Mouse (Mus musculus) heart, embryonic 10.5 days (tissue): Measurements from ENCODE around the gene Sema7a. TPM values are rescaled to one million over a fixed set of nuclear protein-coding genes. Genes with fewer than 3 reads are reported as not detected.

Experiments used
- DNase-seq: peaks from one replicate; pipeline ENCODE4 v3.0.0-alpha.2; 2017; ENCODE audit warnings: low spot score
- H3K27ac ChIP-seq: fragments of 300-500 bp; sonication (generic); 2 replicates; pipeline ENCODE4 v1.5.1; 2016; ENCODE audit warnings: mild to moderate bottlenecking
- H3K27me3 ChIP-seq: fragments of 300-500 bp; sonication (generic); 2 replicates; pipeline ENCODE4 v1.6.1; 2016; ENCODE audit warnings: mild to moderate bottlenecking; ENCODE audit not compliant: poor library complexity, insufficient read depth, severe bottlenecking
- H3K36me3 ChIP-seq: fragments of 300-500 bp; sonication (generic); 2 replicates; pipeline ENCODE4 v1.6.1; 2016; ENCODE audit warnings: mild to moderate bottlenecking, moderate library complexity
- H3K4me1 ChIP-seq: fragments of 300-500 bp; sonication (generic); 2 replicates; pipeline ENCODE4 v1.6.1; 2016; ENCODE audit warnings: mild to moderate bottlenecking
- H3K4me3 ChIP-seq: fragments of 300-500 bp; sonication (generic); 2 replicates; pipeline ENCODE4 v1.5.1; 2016; ENCODE audit warnings: mild to moderate bottlenecking, moderate library complexity
- H3K9me3 ChIP-seq: fragments of 300-500 bp; sonication (generic); 2 replicates; pipeline ENCODE4 v1.6.1; 2016; ENCODE audit warnings: mild to moderate bottlenecking, moderate library complexity
- WGBS: fragments of 180-500 bp; shearing (Covaris S2); methylation state at CpG from one replicate; pipeline ENCODE4 v1.1.7; 2016; 5-methylcytosine and 5-hydroxymethylcytosine counted together
- polyA plus RNA-seq: library from polyadenylated mRNA; unstranded; fragments of >200 nt; fragmentation: Nextera tagmentation; extraction: Ambion mirVana; gene quantifications from 2 replicates; pipeline ENCODE4 v1.2.1, GENCODE M21; 2016

Sema7a gene
- polyA plus RNA-seq, 1 experiment from 2014 or later = 0.16 TPM

DNA sequence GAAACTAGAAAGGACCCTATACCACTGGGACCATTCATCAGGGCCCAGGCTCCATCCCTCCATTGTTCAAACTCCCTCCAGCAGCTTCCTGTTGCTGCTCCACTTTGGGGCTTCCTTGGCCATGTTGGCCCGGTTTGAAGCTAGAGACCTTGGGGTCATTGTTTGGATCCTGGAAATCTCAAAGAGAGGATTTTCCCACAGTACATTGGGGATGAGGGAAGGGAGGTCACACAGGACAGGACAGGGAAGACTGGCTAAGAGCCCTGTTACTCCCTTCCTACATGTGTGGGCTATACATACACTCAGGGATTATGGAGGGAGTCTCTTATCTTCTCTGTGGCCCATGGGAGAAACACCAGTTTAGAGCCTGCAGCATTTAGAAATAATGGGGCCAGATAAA is 18.7 kb downstream of the Sema7a start:
- Histone ChIP-seq H3K9me3 (no peaks in the 10 kb centered on the region), H3K4me1 (peaks cover 51% of the 10 kb centered on the region), H3K4me3 (no peak overlapping the region), H3K27ac (no peak overlapping the region), H3K27me3 (peaks cover 21% of the 10 kb centered on the region; the same call in 1 of the 2 replicates), H3K36me3 (no peaks in the 10 kb centered on the region)
- 70% methylated on average over 1 of the region's 1 CpGs for WGBS
- no peak for DNase-seq

DNA sequence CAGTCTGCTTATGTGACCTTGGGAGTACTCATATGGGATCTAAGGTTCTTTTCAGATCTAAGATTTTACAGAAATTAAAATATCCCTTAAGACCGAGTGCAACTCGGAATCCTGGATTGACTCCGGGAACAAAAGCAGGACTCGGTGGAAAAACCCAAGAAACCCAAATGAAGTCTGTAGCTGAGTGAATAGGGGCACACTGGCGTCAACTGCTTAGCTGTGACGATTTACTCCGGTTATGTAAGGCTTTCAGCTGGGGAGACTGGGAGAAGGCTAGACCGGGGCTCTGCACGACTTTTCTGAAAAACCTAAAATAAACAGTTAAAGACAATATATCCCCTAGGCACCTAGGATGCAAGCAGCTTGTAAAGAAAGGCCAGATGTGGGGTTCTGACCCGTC is 19.5 kb downstream of the Sema7a start:
- peak overlapping the region; percentile 72 for H3K27ac ChIP-seq
- WGBS = 57% methylated on average over 10 of the region's 10 CpGs

DNA sequence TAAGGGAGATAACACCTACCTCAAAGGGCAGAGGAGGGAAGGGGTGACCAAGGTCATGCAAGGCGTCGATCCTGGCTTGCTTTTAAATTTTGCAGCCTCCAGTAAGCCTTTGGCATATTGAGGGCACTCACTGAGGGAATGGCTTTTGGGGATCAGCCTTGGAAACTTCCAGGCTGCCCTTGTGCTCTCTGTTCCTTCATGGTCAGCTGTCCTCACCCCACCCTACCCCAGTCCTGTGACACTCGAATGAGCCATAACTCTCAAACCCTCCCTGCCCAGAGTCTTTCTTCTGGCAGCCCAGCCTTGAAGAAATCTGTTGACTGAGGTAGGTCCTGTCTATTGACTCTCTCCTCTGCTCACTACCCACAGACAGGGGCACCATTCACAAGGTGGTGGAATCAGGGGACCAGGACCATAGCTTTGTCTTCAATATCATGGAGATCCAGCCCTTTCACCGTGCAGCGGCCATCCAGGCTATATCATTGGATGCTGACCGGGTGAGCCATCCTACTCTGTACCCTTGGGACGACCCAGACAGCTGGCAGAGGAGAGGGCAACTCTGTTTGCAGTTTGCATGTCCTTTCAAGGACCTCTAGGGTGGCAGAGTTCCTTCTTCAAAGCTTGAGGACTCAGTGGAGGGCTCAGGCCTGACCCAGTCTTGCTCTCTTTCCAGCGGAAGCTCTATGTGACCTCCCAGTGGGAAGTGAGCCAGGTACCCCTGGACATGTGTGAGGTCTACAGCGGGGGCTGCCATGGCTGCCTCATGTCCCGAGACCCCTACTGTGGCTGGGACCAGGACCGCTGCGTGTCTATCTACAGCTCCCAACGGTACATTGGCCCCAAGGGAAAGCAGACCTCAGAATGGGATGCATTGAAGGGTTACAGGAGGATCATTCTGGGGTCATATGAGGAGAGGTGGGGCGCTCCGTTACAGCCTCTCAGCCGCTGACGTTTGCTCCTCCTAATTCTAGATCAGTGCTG is 20.3 kb downstream of the Sema7a start:
- Histone ChIP-seq H3K36me3 (no peaks in the 10 kb centered on the region), H3K4me1 (peaks cover 53% of the 10 kb centered on the region), H3K27ac (peak overlapping the region; percentile 72), H3K9me3 (no peaks in the 10 kb centered on the region), H3K4me3 (no peak overlapping the region), H3K27me3 (peaks cover 21% of the 10 kb centered on the region; the same call in 1 of the 2 replicates)
- WGBS = 79% methylated on average over 17 of the region's 17 CpGs
- no peak for DNase-seq

More for the DNA sequence above, 19.5 kb downstream of the Sema7a start:
- Histone ChIP-seq H3K27me3 (peaks cover 16% of the 10 kb centered on the region; the same call in 1 of the 2 replicates), H3K36me3 (no peaks in the 10 kb centered on the region), H3K4me3 (no peak overlapping the region), H3K4me1 (peaks cover 50% of the 10 kb centered on the region), H3K9me3 (no peaks in the 10 kb centered on the region)
- DNase-seq = no peak

DNA sequence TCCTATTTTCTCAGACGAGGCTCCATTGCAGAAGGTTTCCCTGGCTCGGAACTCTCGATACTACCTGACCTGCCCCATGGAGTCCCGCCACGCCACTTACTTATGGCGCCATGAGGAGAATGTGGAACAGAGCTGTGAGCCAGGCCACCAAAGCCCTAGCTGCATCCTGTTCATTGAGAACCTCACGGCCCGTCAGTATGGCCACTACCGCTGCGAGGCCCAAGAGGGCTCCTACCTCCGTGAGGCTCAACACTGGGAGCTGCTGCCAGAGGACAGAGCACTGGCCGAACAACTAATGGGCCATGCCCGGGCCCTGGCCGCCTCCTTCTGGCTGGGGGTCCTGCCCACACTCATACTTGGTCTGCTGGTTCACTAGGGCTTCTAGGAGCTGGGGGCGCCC is 21.3 kb downstream of the Sema7a start:
- 83% methylated on average over 15 of the region's 15 CpGs for WGBS
- peaks cover 20% of the 10 kb centered on the region; the same call in 1 of the 2 replicates for H3K27me3 ChIP-seq
- H3K4me3 ChIP-seq = no peak overlapping the region
- H3K9me3 ChIP-seq = no peaks in the 10 kb centered on the region
- peaks cover 56% of the 10 kb centered on the region for H3K4me1 ChIP-seq
- no peak overlapping the region for H3K27ac ChIP-seq
- DNase-seq = no peak
- no peaks in the 10 kb centered on the region for H3K36me3 ChIP-seq

DNA sequence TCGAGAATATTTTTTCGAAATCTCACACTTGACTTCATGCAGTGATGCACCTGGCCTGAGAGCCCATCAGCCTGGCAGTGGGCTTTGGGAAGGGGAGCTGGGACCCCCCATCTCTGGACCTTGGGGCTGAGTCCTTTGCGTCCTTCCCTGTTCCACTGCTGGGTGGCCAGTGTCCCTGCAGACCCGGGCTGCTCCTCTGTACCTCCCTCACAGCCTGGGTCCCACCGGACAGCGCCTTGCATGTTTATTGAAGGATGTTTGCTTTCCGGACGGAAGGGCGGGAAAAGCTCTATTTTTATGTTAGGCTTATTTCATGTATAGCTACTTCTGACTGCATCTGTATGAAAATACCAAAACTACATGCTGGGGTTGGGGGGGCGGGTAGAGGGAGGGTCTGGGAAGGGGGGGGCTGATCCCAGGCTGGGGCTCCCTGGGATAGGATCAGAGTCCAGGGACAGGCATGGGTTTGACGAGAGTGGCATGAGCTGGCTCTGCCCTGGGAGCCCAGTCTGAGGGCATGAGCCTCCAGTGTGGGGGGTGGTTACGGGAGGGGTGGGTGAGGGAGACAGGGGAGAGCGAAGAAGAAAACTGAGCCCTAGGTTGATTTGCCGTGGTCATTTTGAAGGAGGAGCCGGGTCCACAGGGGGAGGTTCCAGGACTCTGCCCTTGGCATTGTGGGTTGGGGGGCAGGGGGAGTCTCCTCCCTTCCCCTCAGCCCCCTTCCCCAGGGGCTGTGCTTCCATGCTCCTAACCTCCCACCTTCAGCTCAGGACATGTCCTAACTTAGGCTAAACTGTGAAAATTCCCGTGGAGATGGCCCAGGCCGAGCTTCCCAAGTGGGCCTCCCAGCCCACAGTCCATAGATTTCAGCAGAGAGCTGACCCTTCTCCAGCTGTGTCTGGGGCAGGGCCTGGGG is 22.2 kb downstream of the Sema7a start:
- no peak for DNase-seq
- 57% methylated on average over 17 of the region's 17 CpGs for WGBS
- H3K36me3 ChIP-seq = no peaks in the 10 kb centered on the region

DNA sequence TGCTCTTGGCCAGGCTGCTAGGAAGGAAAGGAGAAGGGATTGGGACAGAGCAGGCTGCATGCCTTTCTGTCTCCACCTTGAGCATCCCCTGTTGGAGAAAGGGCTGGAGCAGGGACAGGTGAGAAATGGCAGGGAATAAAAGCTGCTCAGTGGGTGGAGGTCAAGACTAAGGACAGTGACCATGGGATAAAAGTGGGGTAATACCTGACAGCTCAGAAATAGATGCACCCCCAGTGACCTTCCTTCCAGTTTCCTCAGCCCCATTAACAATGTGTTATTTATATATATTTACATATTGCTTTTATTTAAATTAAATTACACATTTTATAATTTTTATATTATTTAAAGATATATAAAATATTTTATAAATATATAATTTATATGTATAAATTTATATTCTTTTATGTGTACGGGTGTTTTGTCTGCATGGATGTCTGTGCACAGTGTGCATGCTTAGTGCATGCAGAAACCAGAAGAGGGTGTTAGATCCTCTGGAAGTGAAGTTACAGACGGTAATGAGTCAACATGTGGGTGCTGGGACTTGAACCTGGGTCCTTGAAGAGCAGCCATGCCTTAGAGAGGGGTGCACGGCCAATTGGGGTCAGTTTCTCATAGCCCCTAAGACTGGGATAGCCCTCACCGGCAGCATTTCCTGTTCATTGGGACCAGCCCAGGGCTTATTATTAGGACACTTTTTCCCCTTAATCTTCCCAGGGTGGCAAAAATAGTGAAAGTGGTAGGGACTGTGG is 23.5 kb downstream of the Sema7a start:
- H3K4me1 ChIP-seq = peaks cover 67% of the 10 kb centered on the region
- H3K27ac ChIP-seq = 0 out of 2 replicates have a peak overlapping the region, but pooled peaks have one; percentile 50
- H3K36me3 ChIP-seq = no peaks in the 10 kb centered on the region
- DNase-seq = no peak
- no peaks in the 10 kb centered on the region for H3K9me3 ChIP-seq
- H3K27me3 ChIP-seq = peaks cover 20% of the 10 kb centered on the region; the same call in 1 of the 2 replicates
- H3K4me3 ChIP-seq = no peak overlapping the region
- WGBS = 85% methylated on average over 4 of the region's 4 CpGs

More for the DNA sequence above, 22.2 kb downstream of the Sema7a start:
- Histone ChIP-seq H3K27me3 (peaks cover 20% of the 10 kb centered on the region; the same call in 1 of the 2 replicates), H3K9me3 (no peaks in the 10 kb centered on the region), H3K4me3 (no peak overlapping the region), H3K4me1 (peaks cover 58% of the 10 kb centered on the region), H3K27ac (peak overlapping the region; percentile 50; the same call in 1 of the 2 replicates)

DNA sequence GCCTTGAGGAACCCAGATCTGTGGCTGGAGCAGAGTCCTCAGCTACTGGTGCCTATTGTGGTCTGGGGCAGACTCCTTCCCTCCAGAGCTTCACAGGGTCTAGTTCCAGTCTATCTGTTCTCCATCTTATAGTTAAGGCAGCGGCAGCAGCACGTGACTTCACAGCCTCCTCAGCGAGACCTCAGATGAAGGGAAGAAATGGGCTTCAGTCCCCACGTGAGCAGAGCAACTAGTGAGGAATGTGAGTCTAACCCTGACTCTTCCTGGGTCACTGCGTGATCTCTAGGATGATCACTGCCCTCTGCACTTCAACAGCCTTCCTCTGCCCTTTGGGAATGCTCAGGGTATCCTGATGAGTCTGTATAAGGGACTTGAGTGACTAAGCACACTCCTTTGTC is 24.1 kb downstream of the Sema7a start:
- Histone ChIP-seq H3K9me3 (no peaks in the 10 kb centered on the region), H3K27me3 (peaks cover 20% of the 10 kb centered on the region; the same call in 1 of the 2 replicates), H3K4me1 (peaks cover 65% of the 10 kb centered on the region), H3K4me3 (no peak overlapping the region), H3K36me3 (no peaks in the 10 kb centered on the region), H3K27ac (no peak overlapping the region)
- no peak for DNase-seq
- WGBS = 73% methylated on average over 5 of the region's 5 CpGs

DNA sequence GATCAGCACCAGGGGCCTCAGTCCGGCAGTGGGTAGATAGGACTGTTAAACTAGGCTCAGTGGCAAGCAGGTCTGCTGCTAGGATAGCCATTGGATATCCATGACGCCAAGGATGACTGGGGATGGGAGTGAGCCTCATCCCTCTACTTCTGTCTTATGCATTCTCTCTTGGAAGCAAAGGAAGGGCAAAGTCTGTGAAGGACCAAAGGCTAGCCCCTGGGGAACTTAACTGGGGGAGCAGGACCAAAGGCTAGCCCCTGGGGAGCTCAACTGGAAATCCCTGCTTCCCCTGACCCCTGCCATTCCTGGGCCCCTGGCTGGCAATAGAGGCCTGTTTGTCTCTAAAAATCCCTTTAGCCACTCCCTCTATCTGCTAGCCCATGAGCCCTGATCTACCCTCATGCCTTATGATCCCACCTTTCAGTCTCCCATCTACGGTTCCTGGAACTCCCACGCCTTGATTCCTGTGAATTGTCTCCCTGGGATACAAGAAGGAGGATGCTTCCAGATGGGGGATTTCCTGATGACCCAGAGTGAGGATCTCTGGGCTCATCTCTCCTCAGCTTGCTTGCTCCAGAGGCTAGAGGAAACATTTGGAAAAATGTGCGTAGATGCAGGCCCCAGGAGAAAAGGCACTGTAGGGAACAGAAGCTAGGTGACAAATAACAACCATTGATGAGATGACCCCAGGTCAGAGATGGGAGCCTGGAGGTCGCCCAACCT is 24.8 kb downstream of the Sema7a start:
- no peak overlapping the region for H3K27ac ChIP-seq
- peaks cover 20% of the 10 kb centered on the region; the same call in 1 of the 2 replicates for H3K27me3 ChIP-seq
- no peak for DNase-seq
- no peaks in the 10 kb centered on the region for H3K36me3 ChIP-seq
- no peak overlapping the region for H3K4me3 ChIP-seq
- H3K9me3 ChIP-seq = no peaks in the 10 kb centered on the region
- WGBS = 76% methylated on average over 6 of the region's 6 CpGs
- peaks cover 59% of the 10 kb centered on the region for H3K4me1 ChIP-seq

DNA sequence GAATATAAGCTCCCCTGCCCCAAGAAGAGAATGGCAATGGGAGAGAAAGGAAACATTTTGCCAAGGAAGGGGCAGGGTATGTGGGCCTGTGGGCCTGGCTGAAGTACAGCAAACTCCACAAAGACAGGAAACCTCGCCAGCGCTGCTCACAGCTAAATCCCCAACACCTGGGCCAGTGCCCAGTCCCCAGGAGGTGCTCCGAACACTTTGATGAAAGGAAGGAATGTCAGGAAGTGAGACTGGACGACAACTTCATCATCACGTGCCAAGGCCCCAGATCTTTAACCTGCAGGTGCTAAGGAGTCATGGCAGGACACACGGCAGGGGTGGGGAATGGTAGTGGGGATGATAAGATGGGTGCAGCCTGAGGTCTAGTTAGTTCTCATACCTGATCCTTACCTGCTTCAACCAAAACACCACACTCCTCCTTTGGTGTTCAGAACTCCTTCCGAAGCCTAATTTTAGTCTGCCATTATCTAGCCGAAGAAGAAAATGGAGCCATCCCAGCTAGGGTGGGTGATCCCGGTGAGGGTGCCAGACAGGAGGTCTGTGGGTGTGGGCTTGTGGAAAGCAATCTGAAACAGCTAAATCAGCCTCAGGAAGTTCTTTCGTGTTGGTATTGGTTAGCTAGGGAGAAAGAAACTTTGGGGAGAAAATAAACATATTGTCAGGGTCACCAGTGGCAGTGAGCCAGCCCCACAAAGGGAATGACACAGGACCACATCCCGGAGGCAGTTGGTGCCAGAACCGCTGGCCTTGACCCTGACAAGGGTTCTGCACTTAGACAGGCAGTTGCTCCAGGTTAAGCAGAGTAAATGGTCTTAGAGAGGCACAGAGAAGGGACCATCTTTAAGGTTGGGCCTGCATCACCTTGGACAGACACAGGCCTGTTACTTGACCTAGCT is 25.6 kb downstream of the Sema7a start:
- Histone ChIP-seq H3K4me1 (peaks cover 50% of the 10 kb centered on the region), H3K36me3 (no peaks in the 10 kb centered on the region), H3K4me3 (no peak overlapping the region), H3K27me3 (peaks cover 15% of the 10 kb centered on the region; the same call in 1 of the 2 replicates), H3K9me3 (no peaks in the 10 kb centered on the region), H3K27ac (no peak overlapping the region)
- no peak for DNase-seq
- 55% methylated on average over 12 of the region's 12 CpGs for WGBS

DNA sequence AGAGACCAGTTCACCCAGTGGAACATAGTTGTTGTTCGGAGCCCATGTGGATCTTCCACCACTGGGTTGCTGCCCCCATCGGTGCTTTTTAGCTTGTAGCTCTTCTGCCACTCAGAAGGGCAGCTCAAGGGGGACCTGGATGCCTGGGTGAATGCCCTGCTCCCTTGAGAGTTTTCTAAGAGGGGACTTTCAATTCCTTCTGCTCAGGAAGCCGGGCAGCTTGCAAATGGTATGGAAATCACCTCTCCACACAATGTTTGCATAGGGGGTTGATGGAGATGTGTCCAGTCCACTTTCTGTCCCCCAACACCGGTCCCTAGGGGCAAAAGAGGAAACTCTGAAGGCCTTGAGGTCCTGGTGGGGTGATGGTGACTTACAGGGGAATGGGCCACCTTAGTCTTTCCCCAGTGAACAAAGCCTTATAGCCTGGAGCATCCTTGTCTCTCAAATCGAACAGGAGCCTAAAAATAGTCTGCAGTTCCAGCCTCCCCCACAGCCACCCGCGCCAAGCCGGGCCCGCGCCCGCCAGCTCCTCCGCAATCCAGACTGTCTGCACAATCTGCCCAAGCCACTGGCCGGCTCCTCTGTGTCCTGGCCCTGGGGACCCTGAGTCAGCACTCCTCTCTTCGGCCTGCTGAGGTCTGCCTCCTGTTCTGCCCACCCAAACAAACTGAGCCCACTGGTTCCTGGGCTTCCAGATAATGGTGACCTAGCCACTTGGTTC is 27.5 kb downstream of the Sema7a start:
- 44% methylated on average over 14 of the region's 14 CpGs for WGBS
- Histone ChIP-seq H3K36me3 (no peaks in the 10 kb centered on the region), H3K4me1 (peaks cover 41% of the 10 kb centered on the region), H3K27ac (peak overlapping the region; percentile 71), H3K9me3 (no peaks in the 10 kb centered on the region), H3K27me3 (peaks cover 8% of the 10 kb centered on the region; the same call in 1 of the 2 replicates), H3K4me3 (no peak overlapping the region)
- DNase-seq = no peak
